Mouse (Mus musculus): Measurements from ENCODE around the gene Camsap3.

Gene Camsap3

GRCm38 (mm10) chr8:3655526-3655925, 68.4 kb downstream of the Camsap3 start, which contains the start of gene Retn:
Retn (plus strand) TSS chr8:3655770.
- DNase-seq (ENCODE audit: low read depth, low spot score): no peak

DNA sequence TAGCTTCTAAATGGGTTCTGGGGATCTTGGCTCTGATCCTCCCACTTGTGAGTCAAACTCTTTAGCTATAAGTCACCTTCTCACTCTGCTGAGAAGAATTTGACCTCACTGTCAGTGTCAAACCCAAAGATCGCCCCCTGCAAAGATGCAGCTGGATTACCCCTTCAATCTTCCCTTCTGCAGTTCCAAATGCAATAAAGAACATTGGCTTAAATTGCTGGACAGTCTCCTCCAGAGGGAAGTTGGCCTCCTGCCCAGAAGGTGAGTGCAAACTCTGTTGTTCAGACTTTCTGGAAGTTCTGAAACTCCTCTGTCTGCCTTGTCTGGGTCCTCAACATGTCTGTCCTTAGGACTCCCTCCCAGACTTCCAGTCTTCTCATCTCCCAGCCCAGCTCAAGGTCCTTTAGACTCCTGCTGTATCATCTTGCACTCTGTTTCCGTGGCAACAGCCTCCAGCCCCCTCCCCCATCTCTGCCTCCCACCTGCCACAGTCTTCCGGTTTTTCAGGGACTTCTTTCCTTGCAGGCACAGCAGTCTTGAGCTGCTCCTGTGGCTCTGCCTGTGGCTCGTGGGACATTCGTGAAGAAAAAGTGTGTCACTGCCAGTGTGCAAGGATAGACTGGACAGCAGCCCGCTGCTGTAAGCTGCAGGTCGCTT, 69.8 kb downstream of the Camsap3 start:
- DNase-seq (ENCODE audit: low read depth, low spot score): peak; percentile 49

Measured in brain, adult 2 months (tissue).